Comparison of ENCODE assay signal across 8 mouse cellular contexts in genomic region chr15:79025687-79026308, GRCm38 (mm10). TPM values are rescaled to one million over a fixed set of nuclear protein-coding genes. Genes with fewer than 3 reads are reported as not detected.
DNase-seq lines count a peak whose midpoint lies in the region; ATAC-seq and TF ChIP-seq lines count a peak whose summit lies in the region.

No protein-coding gene starts in this region.

- 11% methylated on average over 17 of the region's 18 CpGs for WGBS in hindbrain, embryonic 11.5 days
- 10% methylated on average over 16 of the region's 18 CpGs for WGBS in limb, embryonic 13.5 days
- 16% methylated on average over 17 of the region's 18 CpGs for WGBS in stomach, embryonic 15.5 days

- DNase-seq in testis, postnatal 10 days (ENCODE audit: low spot score) = no peak
- DNase-seq in hindbrain, embryonic 11.5 days (ENCODE audit: low spot score) = peak; percentile 38
- DNase-seq in adipocyte (ENCODE audit: low spot score) = no peak
- no peak for DNase-seq in thymus, adult 18-20 months
- DNase-seq in left cerebral cortex, adult 8-10 months (ENCODE audit: low spot score in 2 of 2) = no peak

- peak overlapping the region; percentile 55 for H3K4me3 ChIP-seq in testis, adult 2 months (ENCODE audit: control insufficient read depth, low read depth, low read length)
- H3K4me3 ChIP-seq in hindbrain, embryonic 11.5 days (ENCODE audit: low read depth, low read length) = no peak overlapping the region
- H3K4me3 ChIP-seq in limb, embryonic 13.5 days = peak overlapping the region; percentile 22; the same call in 1 of the 2 replicates
- 0 out of 2 replicates have a peak overlapping the region, but pooled peaks have one; percentile 9 for H3K4me3 ChIP-seq in stomach, embryonic 15.5 days (replicated peaks)

- H3K4me2 ChIP-seq in hindbrain, embryonic 11.5 days (replicated peaks; ENCODE audit: low read depth, low read length) = no peak overlapping the region; the same call in 1 of the 2 replicates
- peak overlapping the region; percentile 55 for H3K4me2 ChIP-seq in limb, embryonic 13.5 days (replicated peaks)
- peak overlapping the region; percentile 47 for H3K4me2 ChIP-seq in stomach, embryonic 15.5 days

- no peaks in the 10 kb centered on the region for H3K27me3 ChIP-seq in testis, adult 2 months (ENCODE audit: control insufficient read depth, insufficient read depth, low read length)
- no peaks in the 10 kb centered on the region for H3K27me3 ChIP-seq in hindbrain, embryonic 11.5 days (ENCODE audit: control insufficient read depth, insufficient read depth, low read length)
- no peaks in the 10 kb centered on the region for H3K27me3 ChIP-seq in limb, embryonic 13.5 days
- H3K27me3 ChIP-seq in stomach, embryonic 15.5 days (replicated peaks) = no peaks in the 10 kb centered on the region

- H3K9ac ChIP-seq in hindbrain, embryonic 11.5 days (ENCODE audit: low read depth, low read length) = 0 out of 2 replicates have a peak overlapping the region, but pooled peaks have one; percentile 8
- H3K9ac ChIP-seq in limb, embryonic 13.5 days = peak overlapping the region; percentile 55; the same call in 1 of the 2 replicates
- H3K9ac ChIP-seq in stomach, embryonic 15.5 days = 0 out of 2 replicates have a peak overlapping the region, but pooled peaks have one; percentile 9

- no peak for TF ChIP-seq CTCF in testis, adult 2 months (IDR thresholded peaks at IDR 0.05; ENCODE audit: control insufficient read depth, insufficient read depth, insufficient replicate concordance, low read depth, low read length)

- no peak for ATAC-seq in hindbrain, embryonic 11.5 days (ENCODE audit: low FRiP score)
- ATAC-seq in limb, embryonic 13.5 days (ENCODE audit: low FRiP score, low read depth) = no peak
- ATAC-seq in stomach, embryonic 15.5 days (ENCODE audit: insufficient read depth, low FRiP score, low read depth) = no peak

- H3K36me3 ChIP-seq in testis, adult 2 months (ENCODE audit: control insufficient read depth, insufficient read depth, low read length) = no peaks in the 10 kb centered on the region
- no peaks in the 10 kb centered on the region for H3K36me3 ChIP-seq in hindbrain, embryonic 11.5 days (ENCODE audit: control insufficient read depth, insufficient read depth, low read length)
- H3K36me3 ChIP-seq in limb, embryonic 13.5 days = no peaks in the 10 kb centered on the region
- no peaks in the 10 kb centered on the region for H3K36me3 ChIP-seq in stomach, embryonic 15.5 days

- peak overlapping the region; percentile 50; the same call in 1 of the 2 replicates for H3K27ac ChIP-seq in testis, adult 2 months (ENCODE audit: control insufficient read depth, insufficient read depth, low read depth, low read length)
- H3K27ac ChIP-seq in hindbrain, embryonic 11.5 days (ENCODE audit: low read depth, low read length) = no peak overlapping the region
- no peak overlapping the region for H3K27ac ChIP-seq in limb, embryonic 13.5 days
- peak overlapping the region; percentile 40; the same call in 1 of the 2 replicates for H3K27ac ChIP-seq in stomach, embryonic 15.5 days

- no peak for TF ChIP-seq POLR2A in testis, adult 2 months (IDR thresholded peaks at IDR 0.05; ENCODE audit: control insufficient read depth, low read depth, low read length)

- peaks cover 38% of the 10 kb centered on the region for H3K4me1 ChIP-seq in testis, adult 2 months (ENCODE audit: control insufficient read depth, insufficient read depth, low read length)
- no peaks in the 10 kb centered on the region; the same call in none of the 2 replicates for H3K4me1 ChIP-seq in hindbrain, embryonic 11.5 days (replicated peaks; ENCODE audit: control insufficient read depth, insufficient read depth, low read length)
- H3K4me1 ChIP-seq in limb, embryonic 13.5 days = peaks cover 38% of the 10 kb centered on the region
- H3K4me1 ChIP-seq in stomach, embryonic 15.5 days = peaks cover 15% of the 10 kb centered on the region

- no peaks in the 10 kb centered on the region for H3K9me3 ChIP-seq in hindbrain, embryonic 11.5 days (ENCODE audit: control insufficient read depth, low read length)
- H3K9me3 ChIP-seq in limb, embryonic 13.5 days = no peaks in the 10 kb centered on the region
- H3K9me3 ChIP-seq in stomach, embryonic 15.5 days = no peaks in the 10 kb centered on the region

RNA-seq across cellular contexts. Expression of gene H1f0, which starts 2.5 kb away (rescaled TPM):
- 9.7 and 11.5 TPM in 2 replicates for polyA plus RNA-seq in testis, adult 2 months (2012; rRNA removed)
- polyA plus RNA-seq in hindbrain, embryonic 11.5 days (2014; fragmentation: Nextera tagmentation; extraction: Ambion mirVana) = 154 and 306 TPM in 2 replicates
- polyA plus RNA-seq in limb, embryonic 13.5 days (2015; fragmentation: Nextera tagmentation; extraction: Ambion mirVana) = 558 and 589 TPM in 2 replicates
- 546 and 587 TPM in 2 replicates for polyA plus RNA-seq in stomach, embryonic 15.5 days (2015; fragmentation: Nextera tagmentation; extraction: Ambion mirVana)
- 10 to 100 TPM; 84.9 to 94.2 (median 89.5) TPM for total RNA-seq in left cerebral cortex, adult 8-10 months (2022)

RNA-seq across cellular contexts. Expression of gene Galr3, which starts 15.9 kb away (rescaled TPM):
- not detected in 2 replicates for polyA plus RNA-seq in testis, adult 2 months (2012; rRNA removed)
- not detected in 2 replicates for polyA plus RNA-seq in hindbrain, embryonic 11.5 days (2014; fragmentation: Nextera tagmentation; extraction: Ambion mirVana)
- not detected in 2 replicates for polyA plus RNA-seq in limb, embryonic 13.5 days (2015; fragmentation: Nextera tagmentation; extraction: Ambion mirVana)
- polyA plus RNA-seq in stomach, embryonic 15.5 days (2015; fragmentation: Nextera tagmentation; extraction: Ambion mirVana) = 0.68 and 0.89 TPM in 2 replicates
- total RNA-seq in left cerebral cortex, adult 8-10 months (2022) = under 1 TPM in 3 of 4 experiments, not detected in 1; 0.30 to 0.72 (median 0.37) TPM

RNA-seq across cellular contexts. Expression of gene Ankrd54, which starts 36.9 kb away (rescaled TPM):
- 292 and 336 TPM in 2 replicates for polyA plus RNA-seq in testis, adult 2 months (2012; rRNA removed)
- 56.3 and 59.7 TPM in 2 replicates for polyA plus RNA-seq in hindbrain, embryonic 11.5 days (2014; fragmentation: Nextera tagmentation; extraction: Ambion mirVana)
- 51.9 and 52.8 TPM in 2 replicates for polyA plus RNA-seq in limb, embryonic 13.5 days (2015; fragmentation: Nextera tagmentation; extraction: Ambion mirVana)
- polyA plus RNA-seq in stomach, embryonic 15.5 days (2015; fragmentation: Nextera tagmentation; extraction: Ambion mirVana) = 49.7 and 51.8 TPM in 2 replicates
- 10 to 100 TPM; 16.5 to 20.1 (median 18.4) TPM for total RNA-seq in left cerebral cortex, adult 8-10 months (2022)

RNA-seq across cellular contexts. Expression of gene Eif3l, which starts 49.2 kb away (rescaled TPM):
- 110 and 117 TPM in 2 replicates for polyA plus RNA-seq in testis, adult 2 months (2012; rRNA removed)
- 226 and 241 TPM in 2 replicates for polyA plus RNA-seq in hindbrain, embryonic 11.5 days (2014; fragmentation: Nextera tagmentation; extraction: Ambion mirVana)
- polyA plus RNA-seq in limb, embryonic 13.5 days (2015; fragmentation: Nextera tagmentation; extraction: Ambion mirVana) = 221 and 229 TPM in 2 replicates
- polyA plus RNA-seq in stomach, embryonic 15.5 days (2015; fragmentation: Nextera tagmentation; extraction: Ambion mirVana) = 200 and 222 TPM in 2 replicates
- total RNA-seq in left cerebral cortex, adult 8-10 months (2022) = 10 to 100 TPM; 73.8 to 77.0 (median 75.3) TPM

Comparison
In these comparisons a context has a peak if more than half of its experiments do, and no peak if none do; other contexts are left out.
1. H3K27ac ChIP-seq: peak in testis, adult 2 months (single experiment) and stomach, embryonic 15.5 days (single experiment); none in hindbrain, embryonic 11.5 days (single experiment) and limb, embryonic 13.5 days (single experiment).
2. RNA of gene H1f0, which starts 2.5 kb away (polyA plus RNA-seq): 558 to 589 TPM in limb, embryonic 13.5 days, 546 to 587 TPM in stomach, embryonic 15.5 days and 154 to 306 TPM in hindbrain, embryonic 11.5 days; 9.7 to 11.5 TPM in testis, adult 2 months; every median in the first group is over 10 times any median in the second.
3. Peak in every context shown above with its lines, with median percentiles within 50 percentile points of each other: H3K9ac ChIP-seq.